Mouse (Mus musculus) intestine, postnatal 0 days (tissue): ENCODE data around the gene Myo1c. TPM values are rescaled to one million over a fixed set of nuclear protein-coding genes. Genes with fewer than 3 reads are reported as not detected.

Source experiments
- ATAC-seq: fragments of 200-750 bp; cut with Nextera tagmentation; 2 replicates; pipeline ENCODE4 v1.8.0; 2017; ENCODE audit warnings: mild to moderate bottlenecking, moderate TSS enrichment, moderate library complexity
- H3K27ac ChIP-seq: fragments of 300-500 bp; sonication (generic); 2 replicates; pipeline ENCODE4 v1.5.1; 2014; ENCODE audit warnings: mild to moderate bottlenecking, low read depth, low read length, moderate library complexity
- H3K27me3 ChIP-seq: fragments of 300-500 bp; sonication (generic); replicated peaks from 2 replicates; pipeline ENCODE4 v1.6.1; 2014; ENCODE audit warnings: low read length, mixed read lengths; ENCODE audit not compliant: control insufficient read depth, insufficient read depth
- H3K36me3 ChIP-seq: fragments of 300-500 bp; sonication (generic); 2 replicates; pipeline ENCODE4 v1.6.1; 2014; ENCODE audit warnings: mild to moderate bottlenecking, moderate library complexity; ENCODE audit not compliant: control insufficient read depth, insufficient read depth
- H3K4me1 ChIP-seq: fragments of 300-500 bp; sonication (generic); replicated peaks from 2 replicates; pipeline ENCODE4 v1.6.1; 2014; ENCODE audit warnings: antibody characterized with exemption, low read length, mixed read lengths; ENCODE audit not compliant: control insufficient read depth, insufficient read depth
- H3K4me2 ChIP-seq: fragments of 300-500 bp; sonication (generic); replicated peaks from 2 replicates; pipeline ENCODE4 v1.6.1; 2014; ENCODE audit warnings: low read depth, mild to moderate bottlenecking, moderate library complexity
- H3K4me3 ChIP-seq: fragments of 300-500 bp; sonication (generic); 2 replicates; pipeline ENCODE4 v1.5.1; 2014; ENCODE audit warnings: low read depth, low read length
- H3K9ac ChIP-seq: fragments of 300-500 bp; sonication (generic); 2 replicates; pipeline ENCODE4 v1.6.1; 2014; ENCODE audit warnings: mild to moderate bottlenecking, low read depth, low read length
- H3K9me3 ChIP-seq: fragments of 300-500 bp; sonication (generic); 2 replicates; pipeline ENCODE4 v1.6.1; 2016; ENCODE audit warnings: mixed run types; ENCODE audit not compliant: control insufficient read depth
- CTCF ChIP-seq: sonication (generic); IDR thresholded peaks from 2 replicates; pipeline ENCODE4 v1.5.1; 2016; ENCODE audit warnings: low read depth, mild to moderate bottlenecking, control low read depth, antibody characterized with exemption, moderate library complexity
- WGBS: fragments of 180-500 bp; shearing (Covaris S2); extraction: QIAGEN DNeasy Blood & Tissue Kit; methylation state at CpG from one replicate; pipeline ENCODE4 v1.1.7; 2014; 5-methylcytosine and 5-hydroxymethylcytosine counted together
- polyA plus RNA-seq: library from polyadenylated mRNA; unstranded; fragments of >200 nt; fragmentation: Nextera tagmentation; extraction: Ambion mirVana; gene quantifications from 2 replicates; pipeline ENCODE4 v1.2.1, GENCODE M21; 2015

The Myo1c gene
- polyA plus RNA-seq, 1 experiment from 2014 or later, result 27.7 TPM

- Histone ChIP-seq H3K4me1 (peaks cover 11% of the 10 kb centered on the region), H3K4me3 (peak overlapping the region; percentile 57), H3K27ac (no peak overlapping the region; the same call in 1 of the 2 replicates), H3K4me2 (peak overlapping the region; percentile 89), H3K9ac (peak overlapping the region; percentile 82), H3K27me3 (no peaks in the 10 kb centered on the region), H3K36me3 (peaks cover 38% of the 10 kb centered on the region), H3K9me3 (no peaks in the 10 kb centered on the region)
- 48% methylated on average over 20 of the region's 20 CpGs for WGBS
- no peak for ATAC-seq
- no peak for TF ChIP-seq CTCF
Observed at GRCm38 (mm10) chr11:75656621-75657590, 6.6 kb downstream of the Myo1c start.

DNA sequence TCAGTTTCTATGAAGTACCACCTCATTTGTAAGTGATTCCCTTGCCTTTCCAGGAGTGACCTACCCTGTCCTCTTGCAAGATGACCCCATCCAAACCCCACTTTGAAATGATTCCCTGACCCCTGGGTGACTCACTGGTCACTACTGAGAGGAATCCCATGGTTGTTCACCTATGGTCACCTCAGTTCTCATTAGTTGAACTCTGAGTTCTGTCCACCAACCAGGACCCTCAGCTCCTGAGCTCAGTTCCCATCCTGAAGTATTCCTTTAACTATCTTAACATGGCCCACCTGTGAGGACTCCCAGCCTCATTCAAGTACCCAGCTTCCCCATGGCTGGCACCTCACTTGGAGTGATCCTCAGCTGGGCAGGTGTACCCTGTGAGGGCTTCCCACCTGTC is 7.5 kb downstream of the Myo1c start:
- Histone ChIP-seq H3K9ac (no peak overlapping the region), H3K4me3 (no peak overlapping the region), H3K4me1 (peaks cover 8% of the 10 kb centered on the region), H3K9me3 (no peaks in the 10 kb centered on the region), H3K36me3 (peaks cover 46% of the 10 kb centered on the region), H3K27me3 (no peaks in the 10 kb centered on the region), H3K27ac (no peak overlapping the region), H3K4me2 (no peak overlapping the region)
- no peak for TF ChIP-seq CTCF
- ATAC-seq, result no peak

- Histone ChIP-seq H3K36me3 (peaks cover 47% of the 10 kb centered on the region), H3K4me1 (peaks cover 8% of the 10 kb centered on the region), H3K27ac (no peak overlapping the region), H3K9ac (no peak overlapping the region), H3K9me3 (no peaks in the 10 kb centered on the region), H3K4me3 (no peak overlapping the region), H3K27me3 (no peaks in the 10 kb centered on the region), H3K4me2 (no peak overlapping the region)
- no peak for ATAC-seq
- no peak for TF ChIP-seq CTCF
- 94% methylated on average over 13 of the region's 13 CpGs for WGBS
Observed at GRCm38 (mm10) chr11:75658311-75658710, 8.0 kb downstream of the Myo1c start.

DNA sequence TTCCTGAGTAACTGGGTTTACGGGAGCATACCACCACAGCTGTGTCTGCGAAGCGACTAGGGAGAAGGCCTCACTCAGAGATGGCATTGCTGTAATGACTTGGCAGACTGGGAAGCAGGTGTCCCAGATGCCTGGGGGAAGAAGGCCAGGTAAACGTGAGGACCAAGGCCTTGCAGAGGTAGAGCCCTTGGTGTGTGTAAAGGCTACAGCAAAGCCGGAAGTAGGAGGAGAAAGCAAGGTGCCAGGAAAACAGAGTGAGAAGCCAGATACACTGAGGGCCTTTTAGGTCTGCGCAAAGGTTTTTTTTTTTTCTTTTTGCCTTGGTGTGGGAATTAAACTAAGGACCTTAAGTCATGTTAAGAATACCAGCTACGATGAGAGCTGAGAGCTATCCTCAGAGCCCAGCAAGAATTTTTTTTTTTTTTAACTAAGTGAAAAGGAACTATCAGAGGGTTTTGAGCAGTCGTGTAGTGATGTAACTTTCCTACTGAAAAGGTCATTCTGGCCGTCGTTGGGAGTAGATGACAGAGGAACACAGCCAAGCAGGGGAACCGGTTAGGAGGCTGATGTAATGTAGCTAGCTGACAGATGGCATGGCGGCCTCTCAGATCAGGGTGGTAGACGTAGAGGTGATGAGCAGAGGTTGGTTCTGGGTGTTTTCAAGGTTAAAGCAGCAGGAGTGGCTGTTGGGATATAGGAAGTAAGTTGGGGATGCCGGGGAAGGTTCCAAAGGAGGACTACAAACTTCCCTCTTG is 8.9 kb downstream of the Myo1c start:
- H3K9me3 ChIP-seq, result no peaks in the 10 kb centered on the region
- TF ChIP-seq CTCF, result no peak
- H3K4me2 ChIP-seq, result no peak overlapping the region
- no peak overlapping the region for H3K4me3 ChIP-seq
- no peak overlapping the region for H3K9ac ChIP-seq
- H3K4me1 ChIP-seq, result peaks cover 7% of the 10 kb centered on the region
- no peaks in the 10 kb centered on the region for H3K27me3 ChIP-seq
- WGBS, result 80% methylated on average over 14 of the region's 14 CpGs
- H3K27ac ChIP-seq, result no peak overlapping the region
- peaks cover 52% of the 10 kb centered on the region for H3K36me3 ChIP-seq
- no peak for ATAC-seq

GRCm38 (mm10) chr11:75660081-75660590 is 9.8 kb downstream of the Myo1c start:
- peaks cover 58% of the 10 kb centered on the region for H3K36me3 ChIP-seq
- no peaks in the 10 kb centered on the region for H3K27me3 ChIP-seq
- H3K4me2 ChIP-seq, result no peak overlapping the region
- H3K4me1 ChIP-seq, result no peaks in the 10 kb centered on the region
- WGBS, result 95% methylated on average over 12 of the region's 12 CpGs
- no peak for ATAC-seq
- no peak overlapping the region for H3K4me3 ChIP-seq
- no peak overlapping the region for H3K9ac ChIP-seq
- no peak for TF ChIP-seq CTCF
- no peaks in the 10 kb centered on the region for H3K9me3 ChIP-seq
- no peak overlapping the region for H3K27ac ChIP-seq
